Mouse (Mus musculus) B cell, adult 67 days (primary cell): ENCODE measurements around the gene Gm10160. TPM values are rescaled to one million over a fixed set of nuclear protein-coding genes. Genes with fewer than 3 reads are reported as not detected.

Experiments
- total RNA-seq, 2 experiments: library from RNA; stranded (reverse); gene quantifications; 4 replicates each; pipeline ENCODE4 v1.2.4; 2023

Gm10160 gene
- total RNA-seq = not detected

DNA sequence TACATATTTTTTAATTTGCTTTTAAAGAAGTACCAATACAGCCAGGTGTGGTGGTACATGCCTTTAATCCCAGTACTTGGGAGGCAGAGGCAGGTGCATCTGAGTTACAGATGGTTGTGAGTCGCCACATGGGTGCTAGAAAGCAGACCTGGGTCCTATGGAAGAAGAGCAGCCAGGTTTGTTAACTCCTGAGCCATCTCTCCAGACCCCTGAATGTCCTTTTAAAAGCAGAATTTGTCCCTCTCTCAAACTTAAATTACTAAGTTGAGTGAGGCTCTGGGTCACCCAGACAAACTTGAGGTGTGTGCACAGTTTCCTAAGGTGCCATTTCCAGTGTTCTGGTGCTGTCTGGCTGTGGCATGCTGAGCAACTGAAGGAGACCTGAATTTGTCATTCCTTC is at the start of gene Gm10160:
TSS of gene Gm10160 (minus strand) at position 101 of the 400 bp plus-strand sequence.

GRCm38 (mm10) chr7:81858968-81859721 is 3.6 kb upstream of the Gm10160 start, which contains the start of gene Tm6sf1:
Gene Tm6sf1 (plus strand): TSS chr7:81859001.

DNA sequence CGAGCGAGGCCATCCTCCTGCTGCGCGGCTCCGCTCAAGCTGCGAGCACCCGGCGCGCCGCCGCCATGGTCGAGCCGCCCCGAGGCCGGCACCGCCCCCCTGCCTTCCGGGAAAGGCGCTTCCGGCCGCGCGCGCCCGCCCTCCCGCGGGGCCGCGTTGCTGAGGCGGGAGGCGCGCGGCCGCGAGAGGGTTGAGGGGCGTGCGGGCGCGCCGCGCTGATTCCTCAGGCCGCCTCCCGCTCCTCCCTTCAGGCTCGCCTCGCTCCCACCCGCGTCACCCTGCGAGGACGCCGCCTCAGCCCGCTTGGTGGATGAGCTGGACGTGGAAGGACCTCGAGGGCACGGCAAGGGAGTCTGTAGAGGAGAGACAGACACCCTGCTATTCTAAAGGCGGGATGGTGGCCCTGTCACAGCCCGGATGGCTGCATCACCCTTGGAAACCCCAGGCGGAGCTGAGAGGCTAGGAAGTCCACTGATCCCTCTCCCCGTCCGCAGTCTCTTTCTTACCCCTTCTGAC is 26.2 kb downstream of the Gm10160 start, which contains the start of gene Btbd1:
TSS of gene Btbd1 (minus strand) at position 53 of the 516 bp plus-strand sequence.

Other genes with a start within 250 kb of the Gm10160 start
- gene Homer2, start 148.3 kb downstream of the Gm10160 start, total RNA-seq = not detected
- 10 to 100 TPM; 39.7 to 47.0 TPM for gene Ramac, start 92.9 kb downstream of the Gm10160 start, total RNA-seq
- 10 to 100 TPM; 29.8 to 30.2 TPM for gene 3110040N11Rik, start 66.3 kb downstream of the Gm10160 start, total RNA-seq
- gene Btbd1, start 26.4 kb downstream of the Gm10160 start, total RNA-seq = 10 to 100 TPM; 85.8 to 95.6 TPM
- 100 to 1,000 TPM; 163 to 177 TPM for gene Tm6sf1, start 3.2 kb upstream of the Gm10160 start, total RNA-seq
- gene Hdgfl3, start 78.7 kb upstream of the Gm10160 start, total RNA-seq = 1 to 10 TPM; 3.2 to 4.2 TPM
- gene Bnc1, start 136.5 kb upstream of the Gm10160 start, total RNA-seq = not detected